Mouse (Mus musculus) liver, embryonic 14.5 days (tissue): ENCODE results near the gene Slc13a4. TPM values are rescaled to one million over a fixed set of nuclear protein-coding genes. Genes with fewer than 3 reads are reported as not detected.

Source experiments
- ATAC-seq: fragments of 200-750 bp; cut with Nextera tagmentation; 2 replicates; pipeline ENCODE4 v1.8.0; 2017; ENCODE audit warnings: moderate number of reproducible peaks, mild to moderate bottlenecking, moderate library complexity; ENCODE audit not compliant: insufficient read depth
- DNase-seq, 3 experiments: peaks; one replicate each; pipeline ENCODE4 v3.0.0-alpha.2; 2012 to 2013; ENCODE audit warnings: low read depth in 3 of 3, low spot score in 3 of 3
- H3K27ac ChIP-seq: fragments of 300-500 bp; sonication (generic); 2 replicates; pipeline ENCODE4 v1.5.1; 2014; ENCODE audit warnings: moderate library complexity, mild to moderate bottlenecking, control low read depth, inconsistent platforms
- H3K27me3 ChIP-seq: fragments of 300-500 bp; sonication (generic); 2 replicates; pipeline ENCODE4 v1.6.1; 2014; ENCODE audit warnings: mild to moderate bottlenecking, low read length, moderate library complexity; ENCODE audit not compliant: control insufficient read depth, insufficient read depth
- H3K36me3 ChIP-seq: fragments of 300-500 bp; sonication (generic); replicated peaks from 2 replicates; pipeline ENCODE4 v1.6.1; 2014; ENCODE audit warnings: low read depth; ENCODE audit not compliant: control insufficient read depth, insufficient read depth
- H3K4me1 ChIP-seq, 2 experiments: fragments of 200-500 bp in 1 of 2; fragments of 300-500 bp in 1 of 2; sonication (generic) in 1 of 2; replicated peaks; 2 replicates each; pipeline ENCODE4 v1.6.1; 2012 to 2014; ENCODE audit warnings: antibody characterized with exemption in 1 of 2, inconsistent platforms in 1 of 2, low read length in 1 of 2; ENCODE audit not compliant: control insufficient read depth in 2 of 2, insufficient read depth in 2 of 2
- H3K4me2 ChIP-seq: fragments of 300-500 bp; sonication (generic); 2 replicates; pipeline ENCODE4 v1.6.1; 2014; ENCODE audit warnings: low read depth, mild to moderate bottlenecking, control low read depth, moderate library complexity
- H3K4me3 ChIP-seq, 2 experiments: fragments of 200-500 bp in 1 of 2; fragments of 300-500 bp in 1 of 2; sonication (generic) in 1 of 2; 2 replicates each; pipeline ENCODE4 v1.5.1; 2012 to 2014; ENCODE audit warnings: low read depth in 2 of 2, low read length in 2 of 2, mild to moderate bottlenecking in 2 of 2, control low read depth in 1 of 2, inconsistent platforms in 1 of 2, moderate library complexity in 1 of 2; ENCODE audit not compliant: insufficient read depth in 1 of 2
- H3K9ac ChIP-seq: fragments of 300-500 bp; sonication (generic); replicated peaks from 2 replicates; pipeline ENCODE4 v1.6.1; 2014; ENCODE audit warnings: mild to moderate bottlenecking, control low read depth, moderate library complexity
- H3K9me3 ChIP-seq: fragments of 300-500 bp; sonication (generic); 2 replicates; pipeline ENCODE4 v1.6.1; 2016; ENCODE audit warnings: low read length, mixed read lengths; ENCODE audit not compliant: control insufficient read depth
- CTCF ChIP-seq: IDR thresholded peaks from 2 replicates; pipeline ENCODE4 v1.5.1; 2016; ENCODE audit warnings: antibody characterized with exemption, low read depth, control low read depth
- EP300 ChIP-seq: IDR thresholded peaks from 2 replicates; pipeline ENCODE4 v1.6.1; 2016; ENCODE audit warnings: antibody characterized with exemption, low read depth
- WGBS: fragments of 180-500 bp; shearing (Covaris S2); extraction: QIAGEN DNeasy Blood & Tissue Kit; methylation state at CpG from one replicate; pipeline ENCODE4 v1.1.7; 2014; ENCODE audit not compliant: insufficient replicate concordance; 5-methylcytosine and 5-hydroxymethylcytosine counted together
- polyA plus RNA-seq, 2 experiments: library from polyadenylated mRNA; depleted of rRNA in 1 of 2; stranded (reverse) in 1 of 2; unstranded in 1 of 2; fragments of >200 nt; fragmentation: Nextera tagmentation in 1 of 2; extraction: Ambion mirVana in 1 of 2; gene quantifications; 2 replicates each; pipeline versions ENCODE4 v1.2.1 to v1.2.3; 2012 to 2014

Gene Slc13a4
- polyA plus RNA-seq, 2 experiments: 0.04 to 0.22 TPM

DNA sequence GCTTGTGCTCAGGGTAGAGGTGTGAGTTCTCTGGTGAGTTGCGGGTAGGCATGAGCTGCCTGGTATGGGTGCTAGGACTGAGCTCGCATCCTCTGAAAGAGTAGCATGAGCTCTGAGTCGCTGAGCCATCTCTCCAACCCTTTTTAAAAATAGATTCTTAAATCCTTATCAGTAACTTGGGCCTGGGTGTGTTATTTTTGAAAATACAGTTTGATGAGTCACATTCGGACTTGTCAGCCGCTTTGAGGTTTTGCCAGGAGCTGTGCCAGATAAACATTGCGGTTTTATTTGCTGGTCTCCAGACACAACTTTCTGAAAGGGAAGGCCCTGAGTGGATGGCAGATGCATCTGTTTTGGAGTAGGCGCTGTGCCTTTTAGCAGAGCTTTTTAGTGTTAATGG, 51.2 kb downstream of the Slc13a4 start:
- TF ChIP-seq EP300 (peak; percentile 93), CTCF (no peak)
- WGBS: 9% methylated on average over 7 of the region's 7 CpGs
- DNase-seq (peak; percentile 80 to 85 (median 82)), ATAC-seq (peak; percentile 44)
- H3K4me1 ChIP-seq: peaks cover 52 to 60% of the 10 kb centered on the region in 2 experiments
- H3K9ac ChIP-seq: peak overlapping the region; percentile 99
- H3K27ac ChIP-seq: peak overlapping the region; percentile 99
- H3K4me3 ChIP-seq: peak overlapping the region; percentile 50 to 95
- peak overlapping the region; percentile 89 for H3K4me2 ChIP-seq
- no peaks in the 10 kb centered on the region for H3K27me3 ChIP-seq
- no peaks in the 10 kb centered on the region for H3K9me3 ChIP-seq
- peaks cover 17% of the 10 kb centered on the region for H3K36me3 ChIP-seq

- H3K4me1 ChIP-seq: peaks cover 52 to 58% of the 10 kb centered on the region in 2 experiments
- peaks cover under 1% of the 10 kb centered on the region for H3K36me3 ChIP-seq
- no peaks in the 10 kb centered on the region for H3K27me3 ChIP-seq
- no peaks in the 10 kb centered on the region for H3K9me3 ChIP-seq
- DNase-seq (no peak), ATAC-seq (peak; percentile 29; the same call in 1 of the 2 replicates)
- 32% methylated on average over 12 of the region's 12 CpGs for WGBS
- no peak for TF ChIP-seq CTCF
- H3K9ac ChIP-seq: peak overlapping the region; percentile 99
- H3K4me3 ChIP-seq: peak overlapping the region; percentile 95 to 99
- H3K27ac ChIP-seq: peak overlapping the region; percentile 99
- peak overlapping the region; percentile 89 for H3K4me2 ChIP-seq
Observed at GRCm38 (mm10) chr6:35255017-35255416, 52.9 kb downstream of the Slc13a4 start.

DNA sequence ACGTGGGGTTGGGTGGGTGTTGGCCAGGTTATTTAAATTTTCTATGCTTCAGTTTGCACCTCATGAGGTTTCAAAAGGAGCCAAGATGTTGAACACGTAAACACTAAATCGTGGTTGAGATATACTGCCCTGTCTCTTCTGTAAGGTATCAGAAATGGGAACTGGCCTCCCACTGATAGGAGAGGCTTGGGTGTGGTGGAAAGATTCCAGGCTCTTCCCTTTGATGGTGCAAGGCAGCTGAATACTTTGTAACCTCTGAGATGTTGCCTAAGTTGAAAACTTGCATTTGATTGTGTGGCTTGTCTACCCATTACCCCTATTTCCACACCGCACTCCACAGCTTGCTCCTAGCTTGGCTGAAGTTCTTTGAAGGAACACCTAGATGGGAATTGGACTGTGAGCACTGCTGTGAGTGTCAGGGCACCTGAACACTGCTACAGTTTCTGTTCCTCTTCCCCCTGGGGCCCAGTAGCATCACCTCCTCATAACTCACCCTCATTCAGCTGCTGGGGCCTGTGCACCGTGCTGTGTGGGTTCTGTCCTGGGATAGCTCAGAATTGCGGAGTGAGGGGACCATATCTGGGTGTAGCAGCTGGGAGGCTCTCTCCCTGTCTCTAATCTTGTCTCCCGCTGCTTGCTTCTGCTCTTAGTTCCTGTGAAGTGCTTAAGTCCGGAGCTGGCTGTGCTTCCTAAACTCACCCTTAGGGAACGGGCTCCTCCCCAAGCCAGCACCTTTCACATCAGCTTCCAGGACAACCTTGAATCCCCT, 53.6 kb downstream of the Slc13a4 start:
- 13% methylated on average over 9 of the region's 9 CpGs for WGBS
- peak; percentile 86 for ATAC-seq
- DNase-seq: peak; percentile 75 to 78 (median 75)

GRCm38 (mm10) chr6:35253474-35253873, 54.5 kb downstream of the Slc13a4 start:
- Histone ChIP-seq H3K4me2 (peak overlapping the region; percentile 89), H3K9me3 (no peaks in the 10 kb centered on the region), H3K27ac (peak overlapping the region; percentile 99), H3K36me3 (no peaks in the 10 kb centered on the region; the same call in 1 of the 2 replicates), H3K4me3 (peak overlapping the region; percentile 95 to 99), H3K4me1 (peaks cover 41 to 48% of the 10 kb centered on the region in 2 experiments), H3K9ac (peak overlapping the region; percentile 99), H3K27me3 (no peaks in the 10 kb centered on the region)
- TF ChIP-seq CTCF: no peak
- TF ChIP-seq EP300: no peak; the same call in 1 of the 2 replicates
- DNase-seq (no peak), ATAC-seq (peak; percentile 7; the same call in 1 of the 2 replicates)
- WGBS: 26% methylated on average over 5 of the region's 5 CpGs

More for the DNA sequence above, 53.6 kb downstream of the Slc13a4 start:
- Histone ChIP-seq H3K27me3 (no peaks in the 10 kb centered on the region), H3K4me2 (peak overlapping the region; percentile 89), H3K9me3 (no peaks in the 10 kb centered on the region), H3K4me3 (peak overlapping the region; percentile 95 to 99), H3K36me3 (no peaks in the 10 kb centered on the region; the same call in 1 of the 2 replicates), H3K4me1 (peaks cover 47 to 53% of the 10 kb centered on the region in 2 experiments), H3K27ac (peak overlapping the region; percentile 99), H3K9ac (peak overlapping the region; percentile 99)
- TF ChIP-seq CTCF (peak; percentile 46), EP300 (peak; percentile 86)
